Mouse (Mus musculus) lung, postnatal 14 days (tissue): Measurements from ENCODE around the gene Fchsd2.
"Not testable (repeated sequence)": the region's sequence is repeated elsewhere in the genome, so short reads cannot be mapped to it uniquely, and the experiment has no call there.

ENCODE experiments used
- DNase-seq: peaks from one replicate; pipeline ENCODE4 v3.0.0; 2021

Fchsd2 gene

GRCm38 (mm10) chr7:101123579-101124347, 31.1 kb downstream of the Fchsd2 start:
- DNase-seq, result no peak

- no peak for DNase-seq
Observed at GRCm38 (mm10) chr7:101127737-101128136, 35.1 kb downstream of the Fchsd2 start.

- no peak for DNase-seq
Observed at GRCm38 (mm10) chr7:101128536-101128935, 35.9 kb downstream of the Fchsd2 start.

GRCm38 (mm10) chr7:101130646-101131045, 38.0 kb downstream of the Fchsd2 start:
- no peak for DNase-seq

- DNase-seq, result no peak
Observed at GRCm38 (mm10) chr7:101131281-101131680, 38.6 kb downstream of the Fchsd2 start.

GRCm38 (mm10) chr7:101133591-101133990, 40.9 kb downstream of the Fchsd2 start:
- DNase-seq, result no peak

- DNase-seq, result no peak
Observed at GRCm38 (mm10) chr7:101134117-101134516, 41.5 kb downstream of the Fchsd2 start.

GRCm38 (mm10) chr7:101138819-101139218, 46.2 kb downstream of the Fchsd2 start:
- no peak for DNase-seq

GRCm38 (mm10) chr7:101142907-101143306, 50.2 kb downstream of the Fchsd2 start:
- no peak for DNase-seq

- no peak for DNase-seq
Observed at GRCm38 (mm10) chr7:101144222-101144621, 51.6 kb downstream of the Fchsd2 start.

GRCm38 (mm10) chr7:101149039-101149438, 56.4 kb downstream of the Fchsd2 start:
- no peak for DNase-seq

- not testable (repeated sequence) for DNase-seq
Observed at GRCm38 (mm10) chr7:101154883-101155282, 62.2 kb downstream of the Fchsd2 start.

GRCm38 (mm10) chr7:101155284-101155683, 62.6 kb downstream of the Fchsd2 start:
- DNase-seq, result no peak

GRCm38 (mm10) chr7:101160266-101160665, 67.6 kb downstream of the Fchsd2 start:
- no peak for DNase-seq

GRCm38 (mm10) chr7:101162781-101163180, 70.1 kb downstream of the Fchsd2 start:
- DNase-seq, result no peak

GRCm38 (mm10) chr7:101163878-101164277, 71.2 kb downstream of the Fchsd2 start:
- DNase-seq, result no peak

- DNase-seq, result no peak
Observed at GRCm38 (mm10) chr7:101166568-101166967, 73.9 kb downstream of the Fchsd2 start.

GRCm38 (mm10) chr7:101170482-101170881, 77.8 kb downstream of the Fchsd2 start:
- no peak for DNase-seq

- DNase-seq, result no peak
Observed at GRCm38 (mm10) chr7:101171002-101171401, 78.3 kb downstream of the Fchsd2 start.

GRCm38 (mm10) chr7:101173331-101173730, 80.7 kb downstream of the Fchsd2 start:
- DNase-seq, result no peak

GRCm38 (mm10) chr7:101178751-101179150, 86.1 kb downstream of the Fchsd2 start:
- no peak for DNase-seq

GRCm38 (mm10) chr7:101191326-101191969, 98.8 kb downstream of the Fchsd2 start:
- DNase-seq, result no peak

- DNase-seq, result no peak
Observed at GRCm38 (mm10) chr7:101210826-101211225, 118.2 kb downstream of the Fchsd2 start.

- DNase-seq, result no peak
Observed at GRCm38 (mm10) chr7:101213515-101214263, 121.0 kb downstream of the Fchsd2 start.
